Mouse (Mus musculus) left cerebral cortex, postnatal 36 days (tissue): ENCODE results near the gene Fam53b. TPM values are rescaled to one million over a fixed set of nuclear protein-coding genes. Genes with fewer than 3 reads are reported as not detected.
A peak's percentile ranks its signal among the peaks of the same experiment; 100 is the strongest.

ENCODE experiments used
- DNase-seq, 2 experiments: peaks; one replicate each; pipeline ENCODE4 v3.0.0; 2021 to 2022; ENCODE audit warnings: low spot score in 2 of 2, mixed read lengths in 1 of 2
- intact Hi-C: fragments of 180-260 bp; cut with DNase I; formaldehyde crosslinking; loops from one replicate; pipeline ENCODE4 v1.15.1; 2025
- total RNA-seq, 2 experiments: library from RNA; stranded (reverse); gene quantifications; 2 replicates each; pipeline ENCODE4 v1.2.3; 2021

Gene Fam53b
- total RNA-seq, 2 experiments from 2014 or later = 50.9 to 61.0 TPM

- intact Hi-C loops = no loop called here
- no peak for DNase-seq
These were observed 89.1 kb downstream of the Fam53b start for GRCm38 (mm10) chr7:132724501-132725062.

GRCm38 (mm10) chr7:132723906-132724305 lies 89.8 kb downstream of the Fam53b start:
- no peak for DNase-seq
- intact Hi-C loops = no loop called here

GRCm38 (mm10) chr7:132722401-132723370 lies 91.0 kb downstream of the Fam53b start:
- intact Hi-C loops = no loop called here

GRCm38 (mm10) chr7:132720562-132720961 lies 93.1 kb downstream of the Fam53b start:
- intact Hi-C loops = no loop called here
- peak; percentile 67 to 71 for DNase-seq

More at GRCm38 (mm10) chr7:132722401-132723370, 91.0 kb downstream of the Fam53b start:
- no peak for DNase-seq

- intact Hi-C loops = loop anchor here (5.0 kb wide), 1 partner anchor 93 kb away; the partner anchor contains the start of gene Fam53b
- no peak for DNase-seq
These were observed 94.1 kb downstream of the Fam53b start for GRCm38 (mm10) chr7:132719570-132719969.

GRCm38 (mm10) chr7:132715259-132715658 lies 98.4 kb downstream of the Fam53b start:
- no peak for DNase-seq
- intact Hi-C loops = loop anchor here (5.0 kb wide), 1 partner anchor 97 kb away; the partner anchor contains the start of gene Fam53b

GRCm38 (mm10) chr7:132714236-132714923 lies 99.3 kb downstream of the Fam53b start:
- peak; percentile 56 to 59 for DNase-seq
- intact Hi-C loops = loop anchor here (5.0 kb wide), 1 partner anchor 57 kb away; no protein-coding TSS in a partner anchor

- intact Hi-C loops = loop anchor here (5.0 kb wide), 1 partner anchor 56 kb away; no protein-coding TSS in a partner anchor
These were observed 100.1 kb downstream of the Fam53b start for GRCm38 (mm10) chr7:132713483-132714126.

GRCm38 (mm10) chr7:132712956-132713355 lies 100.7 kb downstream of the Fam53b start:
- no peak for DNase-seq
- intact Hi-C loops = loop anchor here (5.0 kb wide), 1 partner anchor 56 kb away; no protein-coding TSS in a partner anchor

More at GRCm38 (mm10) chr7:132713483-132714126, 100.1 kb downstream of the Fam53b start:
- DNase-seq = no peak

GRCm38 (mm10) chr7:132712044-132712708 lies 101.5 kb downstream of the Fam53b start:
- no peak for DNase-seq
- intact Hi-C loops = loop anchor here (5.0 kb wide), 1 partner anchor 55 kb away; no protein-coding TSS in a partner anchor

- intact Hi-C loops = loop anchor here (5.0 kb wide), 1 partner anchor 54 kb away; no protein-coding TSS in a partner anchor
- DNase-seq = no peak
These were observed 102.1 kb downstream of the Fam53b start for GRCm38 (mm10) chr7:132711579-132711978.

- DNase-seq = no peak
- intact Hi-C loops = no loop called here
These were observed 108.6 kb downstream of the Fam53b start for GRCm38 (mm10) chr7:132705130-132705529.

GRCm38 (mm10) chr7:132704310-132704875 lies 109.3 kb downstream of the Fam53b start:
- DNase-seq = no peak
- intact Hi-C loops = no loop called here

GRCm38 (mm10) chr7:132703515-132704309 lies 110.0 kb downstream of the Fam53b start:
- intact Hi-C loops = no loop called here
- no peak for DNase-seq

GRCm38 (mm10) chr7:132702492-132703070 lies 111.1 kb downstream of the Fam53b start:
- intact Hi-C loops = no loop called here
- peak in 1 of 2 experiments; percentile 8 for DNase-seq

GRCm38 (mm10) chr7:132702024-132702423 lies 111.7 kb downstream of the Fam53b start:
- DNase-seq = peak in 1 of 2 experiments; percentile 2
- intact Hi-C loops = no loop called here

GRCm38 (mm10) chr7:132701412-132701811 lies 112.3 kb downstream of the Fam53b start:
- intact Hi-C loops = no loop called here
- no peak for DNase-seq
